Mouse (Mus musculus) liver, embryonic 14.5 days (tissue): ENCODE data around the gene Lyst. TPM values are rescaled to one million over a fixed set of nuclear protein-coding genes. Genes with fewer than 3 reads are reported as not detected.

Source experiments
- ATAC-seq: fragments of 200-750 bp; cut with Nextera tagmentation; 2 replicates; pipeline ENCODE4 v1.8.0; 2017; ENCODE audit warnings: moderate number of reproducible peaks, mild to moderate bottlenecking, moderate library complexity; ENCODE audit not compliant: insufficient read depth
- DNase-seq, 3 experiments: peaks; one replicate each; pipeline ENCODE4 v3.0.0-alpha.2; 2012 to 2013; ENCODE audit warnings: low read depth in 3 of 3, low spot score in 3 of 3
- H3K27ac ChIP-seq: fragments of 300-500 bp; sonication (generic); 2 replicates; pipeline ENCODE4 v1.5.1; 2014; ENCODE audit warnings: moderate library complexity, mild to moderate bottlenecking, control low read depth, inconsistent platforms
- H3K27me3 ChIP-seq: fragments of 300-500 bp; sonication (generic); 2 replicates; pipeline ENCODE4 v1.6.1; 2014; ENCODE audit warnings: mild to moderate bottlenecking, low read length, moderate library complexity; ENCODE audit not compliant: control insufficient read depth, insufficient read depth
- H3K36me3 ChIP-seq: fragments of 300-500 bp; sonication (generic); replicated peaks from 2 replicates; pipeline ENCODE4 v1.6.1; 2014; ENCODE audit warnings: low read depth; ENCODE audit not compliant: control insufficient read depth, insufficient read depth
- H3K4me1 ChIP-seq, 2 experiments: fragments of 200-500 bp in 1 of 2; fragments of 300-500 bp in 1 of 2; sonication (generic) in 1 of 2; replicated peaks; 2 replicates each; pipeline ENCODE4 v1.6.1; 2012 to 2014; ENCODE audit warnings: antibody characterized with exemption in 1 of 2, inconsistent platforms in 1 of 2, low read length in 1 of 2; ENCODE audit not compliant: control insufficient read depth in 2 of 2, insufficient read depth in 2 of 2
- H3K4me2 ChIP-seq: fragments of 300-500 bp; sonication (generic); 2 replicates; pipeline ENCODE4 v1.6.1; 2014; ENCODE audit warnings: low read depth, mild to moderate bottlenecking, control low read depth, moderate library complexity
- H3K4me3 ChIP-seq, 2 experiments: fragments of 200-500 bp in 1 of 2; fragments of 300-500 bp in 1 of 2; sonication (generic) in 1 of 2; 2 replicates each; pipeline ENCODE4 v1.5.1; 2012 to 2014; ENCODE audit warnings: low read depth in 2 of 2, low read length in 2 of 2, mild to moderate bottlenecking in 2 of 2, control low read depth in 1 of 2, inconsistent platforms in 1 of 2, moderate library complexity in 1 of 2; ENCODE audit not compliant: insufficient read depth in 1 of 2
- H3K9ac ChIP-seq: fragments of 300-500 bp; sonication (generic); replicated peaks from 2 replicates; pipeline ENCODE4 v1.6.1; 2014; ENCODE audit warnings: mild to moderate bottlenecking, control low read depth, moderate library complexity
- H3K9me3 ChIP-seq: fragments of 300-500 bp; sonication (generic); 2 replicates; pipeline ENCODE4 v1.6.1; 2016; ENCODE audit warnings: low read length, mixed read lengths; ENCODE audit not compliant: control insufficient read depth
- CTCF ChIP-seq: IDR thresholded peaks from 2 replicates; pipeline ENCODE4 v1.5.1; 2016; ENCODE audit warnings: antibody characterized with exemption, low read depth, control low read depth
- EP300 ChIP-seq: IDR thresholded peaks from 2 replicates; pipeline ENCODE4 v1.6.1; 2016; ENCODE audit warnings: antibody characterized with exemption, low read depth
- WGBS: fragments of 180-500 bp; shearing (Covaris S2); extraction: QIAGEN DNeasy Blood & Tissue Kit; methylation state at CpG from one replicate; pipeline ENCODE4 v1.1.7; 2014; ENCODE audit not compliant: insufficient replicate concordance; 5-methylcytosine and 5-hydroxymethylcytosine counted together
- polyA plus RNA-seq, 2 experiments: library from polyadenylated mRNA; depleted of rRNA in 1 of 2; stranded (reverse) in 1 of 2; unstranded in 1 of 2; fragments of >200 nt; fragmentation: Nextera tagmentation in 1 of 2; extraction: Ambion mirVana in 1 of 2; gene quantifications; 2 replicates each; pipeline versions ENCODE4 v1.2.1 to v1.2.3; 2012 to 2014

Gene Lyst
- polyA plus RNA-seq, 2 experiments, result 1.8 to 2.3 TPM

DNA sequence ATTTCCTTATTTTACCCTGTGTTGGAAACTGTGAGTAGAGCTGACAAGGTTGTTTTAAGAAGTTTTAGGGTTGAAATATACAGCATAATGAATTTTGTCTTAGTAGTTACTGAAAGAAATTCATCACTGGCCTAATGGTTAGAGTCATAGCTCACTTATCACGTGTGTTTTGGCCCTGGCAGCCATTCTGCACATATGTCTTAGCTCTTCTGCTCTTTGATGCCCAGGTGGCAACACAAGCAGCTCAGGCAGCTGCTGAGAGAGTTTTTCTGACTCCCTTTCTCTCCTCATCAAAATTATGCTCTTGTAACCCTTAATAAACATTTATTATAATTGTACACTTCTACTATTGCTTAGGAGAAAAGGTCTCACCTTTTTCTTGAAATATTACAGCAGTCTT, 18.1 kb downstream of the Lyst start:
- H3K4me2 ChIP-seq, result no peak overlapping the region
- DNase-seq, result no peak
- ATAC-seq, result no peak
- no peaks in the 10 kb centered on the region for H3K9me3 ChIP-seq
- no peaks in the 10 kb centered on the region for H3K36me3 ChIP-seq
- no peak overlapping the region for H3K4me3 ChIP-seq
- no peak overlapping the region for H3K27ac ChIP-seq
- TF ChIP-seq CTCF (no peak), EP300 (no peak)
- 47% methylated on average over 1 of the region's 1 CpGs for WGBS
- H3K4me1 ChIP-seq, result no peaks in the 10 kb centered on the region; a peak in 1 of 4 replicates
- no peaks in the 10 kb centered on the region for H3K27me3 ChIP-seq
- H3K9ac ChIP-seq, result no peak overlapping the region

- H3K4me3 ChIP-seq, result no peak overlapping the region
- H3K27ac ChIP-seq, result no peak overlapping the region
- no peaks in the 10 kb centered on the region; a peak in 1 of 4 replicates for H3K4me1 ChIP-seq
- WGBS, result 34% methylated on average over 2 of the region's 2 CpGs
- no peaks in the 10 kb centered on the region for H3K36me3 ChIP-seq
- no peak for TF ChIP-seq CTCF
- no peak for TF ChIP-seq EP300
- no peaks in the 10 kb centered on the region for H3K27me3 ChIP-seq
- no peak overlapping the region for H3K4me2 ChIP-seq
- H3K9me3 ChIP-seq, result no peaks in the 10 kb centered on the region
- DNase-seq (no peak), ATAC-seq (no peak)
- no peak overlapping the region for H3K9ac ChIP-seq
Observed at GRCm38 (mm10) chr13:13609655-13610054, 19.5 kb downstream of the Lyst start.

GRCm38 (mm10) chr13:13612882-13613281, 22.7 kb downstream of the Lyst start:
- H3K9ac ChIP-seq, result no peak overlapping the region
- 61% methylated on average over 1 of the region's 1 CpGs for WGBS
- peak; percentile 41; the same call in 1 of the 2 replicates for TF ChIP-seq CTCF
- no peak for TF ChIP-seq EP300
- no peaks in the 10 kb centered on the region for H3K9me3 ChIP-seq
- H3K4me3 ChIP-seq, result no peak overlapping the region
- no peak overlapping the region for H3K4me2 ChIP-seq
- ATAC-seq (no peak), DNase-seq (peak in 1 of 3 experiments; percentile 11)
- H3K36me3 ChIP-seq, result no peaks in the 10 kb centered on the region; the same call in 1 of the 2 replicates
- no peaks in the 10 kb centered on the region for H3K4me1 ChIP-seq
- H3K27ac ChIP-seq, result no peak overlapping the region
- H3K27me3 ChIP-seq, result no peaks in the 10 kb centered on the region

DNA sequence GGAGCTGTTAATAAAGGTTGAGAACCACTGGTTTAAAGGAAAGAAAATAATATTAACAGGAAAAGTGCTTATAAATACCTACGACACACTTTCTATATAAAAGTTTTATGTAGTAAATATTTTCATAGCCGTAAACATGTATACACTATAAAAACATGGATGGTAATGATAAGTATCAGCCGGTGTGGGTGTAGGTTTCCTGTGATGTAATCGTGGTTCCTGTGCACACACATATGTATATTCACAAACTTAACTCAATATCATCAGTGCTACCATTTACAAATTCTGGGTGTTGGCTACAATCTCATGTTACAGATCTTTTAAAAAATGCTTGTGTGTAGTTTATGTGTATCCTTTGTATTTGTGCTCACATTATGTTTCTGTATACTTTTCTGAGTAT, 24.0 kb downstream of the Lyst start:
- no peak for ATAC-seq
- Histone ChIP-seq H3K4me1 (no peaks in the 10 kb centered on the region), H3K9ac (no peak overlapping the region), H3K4me2 (no peak overlapping the region), H3K27ac (no peak overlapping the region), H3K27me3 (no peaks in the 10 kb centered on the region), H3K9me3 (no peaks in the 10 kb centered on the region), H3K36me3 (no peaks in the 10 kb centered on the region; the same call in 1 of the 2 replicates), H3K4me3 (no peak overlapping the region)
- TF ChIP-seq CTCF (no peak), EP300 (no peak)
- no peak for DNase-seq
- 66% methylated on average over 4 of the region's 4 CpGs for WGBS

DNA sequence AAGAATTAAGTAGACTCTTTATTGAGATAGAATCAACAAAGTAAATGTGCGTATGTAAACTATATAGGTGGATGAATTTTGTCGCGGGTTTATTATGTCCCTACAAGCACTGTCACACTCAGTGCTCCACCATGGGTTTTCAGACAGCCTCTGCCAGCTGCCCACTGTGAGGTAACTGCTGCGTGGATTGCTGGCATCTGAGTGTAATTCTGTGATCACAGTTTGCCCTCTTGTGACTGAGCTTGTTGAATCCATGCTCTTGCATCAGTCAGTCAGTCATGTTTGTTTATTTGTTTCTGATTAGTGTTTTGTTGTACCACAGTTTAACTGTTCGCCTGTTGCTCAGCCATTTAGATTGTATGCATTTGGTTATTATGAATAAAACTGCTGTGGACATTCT, 31.3 kb downstream of the Lyst start:
- H3K4me1 ChIP-seq, result no peaks in the 10 kb centered on the region
- H3K27me3 ChIP-seq, result no peaks in the 10 kb centered on the region
- H3K9me3 ChIP-seq, result no peaks in the 10 kb centered on the region
- DNase-seq (no peak), ATAC-seq (no peak)
- no peak overlapping the region for H3K4me3 ChIP-seq
- TF ChIP-seq CTCF, result no peak
- no peak for TF ChIP-seq EP300
- no peak overlapping the region for H3K27ac ChIP-seq
- no peak overlapping the region for H3K4me2 ChIP-seq
- WGBS, result 71% methylated on average over 5 of the region's 5 CpGs
- no peaks in the 10 kb centered on the region; the same call in 1 of the 2 replicates for H3K36me3 ChIP-seq
- H3K9ac ChIP-seq, result no peak overlapping the region

- Histone ChIP-seq H3K36me3 (no peaks in the 10 kb centered on the region; the same call in 1 of the 2 replicates), H3K4me1 (no peaks in the 10 kb centered on the region), H3K9ac (no peak overlapping the region), H3K27me3 (no peaks in the 10 kb centered on the region), H3K27ac (no peak overlapping the region), H3K9me3 (no peaks in the 10 kb centered on the region), H3K4me2 (no peak overlapping the region), H3K4me3 (no peak overlapping the region)
- no peak for TF ChIP-seq EP300
- TF ChIP-seq CTCF, result no peak
- ATAC-seq (no peak), DNase-seq (no peak)
- WGBS, result 31% methylated on average over 3 of the region's 3 CpGs
Observed at GRCm38 (mm10) chr13:13622565-13622964, 32.4 kb downstream of the Lyst start.
